ENCODE assay signal across 14 mouse cellular contexts in the genomic region with DNA sequence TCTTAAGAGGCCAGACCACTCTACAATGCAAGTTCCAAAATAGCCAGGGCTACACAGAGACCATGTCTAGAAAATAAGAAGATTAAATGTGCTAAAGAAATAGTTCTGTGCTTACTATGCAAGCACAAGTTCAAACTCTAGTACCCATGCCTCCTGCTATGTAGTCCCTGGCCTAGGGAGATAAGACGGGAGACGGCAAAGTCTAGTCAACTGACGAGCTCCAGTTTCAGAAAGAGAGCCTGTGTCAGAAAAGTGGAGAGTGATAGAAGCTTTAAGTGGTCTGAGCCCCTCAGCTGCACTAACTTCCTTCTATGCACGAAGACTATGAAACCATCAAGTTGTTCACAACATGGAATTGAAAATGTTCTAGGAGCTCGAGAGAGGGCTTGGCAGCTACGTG.
"Had no signal": no experiment of that assay in that cellular context is flagged by ENCODE, and none has a peak within 500 bp of the region (broad histone marks: within the 10 kb centered on the region; RNA-seq: fewer than 3 reads in every experiment).

No protein-coding gene starts in this region.

- H3K4me1 ChIP-seq: limb, embryonic 12.5 days; lung, embryonic 15.5 days; midbrain, embryonic 13.5 days had no signal

- H3K9me3 ChIP-seq: limb, embryonic 12.5 days; lung, embryonic 15.5 days; midbrain, embryonic 13.5 days had no signal

- H3K27ac ChIP-seq: limb, embryonic 12.5 days; lung, embryonic 15.5 days; macrophage; midbrain, embryonic 13.5 days had no signal

- H3K4me2 ChIP-seq: limb, embryonic 12.5 days; lung, embryonic 15.5 days; midbrain, embryonic 13.5 days had no signal

- H3K9ac ChIP-seq: limb, embryonic 12.5 days; lung, embryonic 15.5 days; midbrain, embryonic 13.5 days had no signal

- H3K27me3 ChIP-seq: limb, embryonic 12.5 days; lung, embryonic 15.5 days; midbrain, embryonic 13.5 days had no signal

- H3K4me3 ChIP-seq: limb, embryonic 12.5 days; lung, embryonic 15.5 days; midbrain, embryonic 13.5 days had no signal

- ATAC-seq: intestine, postnatal 0 days; midbrain, embryonic 13.5 days had no signal

- DNase-seq: kidney, adult 8-10 months; kidney, postnatal 25 days; layer of hippocampus, adult 9-11 months; layer of hippocampus, postnatal 36 days; lung, postnatal 14 days; right cerebral cortex, adult 18-20 months; right cerebral cortex, postnatal 25 days; thymus, adult 2 months; thymus, postnatal 25 days had no signal
